ENCODE assay signal across 45 mouse cellular contexts in genomic region chr3:138358856-138359255, GRCm38 (mm10). TPM values are rescaled to one million over a fixed set of nuclear protein-coding genes. Genes with fewer than 3 reads are reported as not detected.
"Had no signal": no experiment of that assay in that cellular context is flagged by ENCODE, and none has a peak within 500 bp of the region (broad histone marks: within the 10 kb centered on the region; RNA-seq: fewer than 3 reads in every experiment).

No protein-coding gene starts in this region.

- H3K4me2 ChIP-seq: limb, embryonic 12.5 days; limb, embryonic 13.5 days; limb, embryonic 15.5 days; liver, embryonic 12.5 days; liver, embryonic 13.5 days; liver, embryonic 15.5 days; lung, embryonic 14.5 days; lung, embryonic 15.5 days; midbrain, embryonic 11.5 days; midbrain, embryonic 12.5 days; midbrain, embryonic 13.5 days; midbrain, embryonic 15.5 days; neural tube, embryonic 12.5 days had no signal

- DNase-seq: layer of hippocampus, postnatal 36 days; left cerebral cortex, postnatal 4 days; liver, embryonic 13.5 days; lung, adult 18-20 months; lung, adult 2 months; lung, embryonic 14.5 days; lung, postnatal 10 days; lung, postnatal 14 days; lung, postnatal 36 days; midbrain, embryonic 14.5 days had no signal

- H3K27me3 ChIP-seq: limb, embryonic 12.5 days; limb, embryonic 13.5 days; limb, embryonic 15.5 days; liver, embryonic 12.5 days; liver, embryonic 13.5 days; liver, embryonic 15.5 days; lung, embryonic 15.5 days; megakaryocyte, embryonic 14.5 days; midbrain, embryonic 12.5 days; midbrain, embryonic 13.5 days; midbrain, embryonic 15.5 days; neural tube, embryonic 12.5 days had no signal

- H3K4me3 ChIP-seq: left cerebral cortex, adult 2 months; limb, embryonic 10.5 days; limb, embryonic 12.5 days; limb, embryonic 13.5 days; limb, embryonic 15.5 days; liver, embryonic 12.5 days; liver, embryonic 13.5 days; liver, embryonic 15.5 days; lung, embryonic 15.5 days; megakaryocyte, embryonic 14.5 days; midbrain, embryonic 10.5 days; midbrain, embryonic 12.5 days; midbrain, embryonic 13.5 days; midbrain, embryonic 15.5 days; myocyte; neural tube, embryonic 12.5 days had no signal

- H3K27ac ChIP-seq: left cerebral cortex, adult 2 months; limb, embryonic 10.5 days; limb, embryonic 12.5 days; limb, embryonic 13.5 days; limb, embryonic 15.5 days; liver, embryonic 12.5 days; liver, embryonic 13.5 days; liver, embryonic 14.5 days; liver, embryonic 15.5 days; lung, embryonic 15.5 days; macrophage; midbrain, embryonic 10.5 days; midbrain, embryonic 12.5 days; midbrain, embryonic 13.5 days; midbrain, embryonic 15.5 days; neural tube, embryonic 12.5 days had no signal

- ATAC-seq: liver, embryonic 12.5 days; midbrain, embryonic 13.5 days; midbrain, embryonic 15.5 days; midbrain, embryonic 16.5 days had no signal

- H3K36me3 ChIP-seq: limb, embryonic 10.5 days; limb, embryonic 12.5 days; limb, embryonic 13.5 days; limb, embryonic 15.5 days; liver, embryonic 12.5 days; liver, embryonic 13.5 days; liver, embryonic 15.5 days; lung, embryonic 15.5 days; midbrain, embryonic 10.5 days; midbrain, embryonic 12.5 days; midbrain, embryonic 13.5 days; midbrain, embryonic 15.5 days; neural tube, embryonic 12.5 days had no signal

- H3K9ac ChIP-seq: limb, embryonic 12.5 days; limb, embryonic 13.5 days; limb, embryonic 15.5 days; liver, embryonic 12.5 days; liver, embryonic 13.5 days; liver, embryonic 14.5 days; liver, embryonic 15.5 days; lung, embryonic 14.5 days; lung, embryonic 15.5 days; midbrain, embryonic 12.5 days; midbrain, embryonic 13.5 days; midbrain, embryonic 15.5 days; neural tube, embryonic 12.5 days had no signal

- H3K9me3 ChIP-seq: limb, embryonic 10.5 days; limb, embryonic 12.5 days; limb, embryonic 13.5 days; limb, embryonic 15.5 days; liver, embryonic 12.5 days; liver, embryonic 13.5 days; liver, embryonic 15.5 days; lung, embryonic 15.5 days; megakaryocyte, embryonic 14.5 days; midbrain, embryonic 10.5 days; midbrain, embryonic 12.5 days; midbrain, embryonic 13.5 days; midbrain, embryonic 15.5 days; neural tube, embryonic 12.5 days had no signal

- H3K4me1 ChIP-seq: limb, embryonic 10.5 days; limb, embryonic 12.5 days; limb, embryonic 13.5 days; limb, embryonic 15.5 days; liver, embryonic 12.5 days; liver, embryonic 13.5 days; liver, embryonic 15.5 days; megakaryocyte, embryonic 14.5 days; midbrain, embryonic 10.5 days; midbrain, embryonic 12.5 days; midbrain, embryonic 13.5 days; midbrain, embryonic 15.5 days; neural tube, embryonic 12.5 days had no signal

RNA-seq across cellular contexts. Expression of gene Adh6b, which starts 17.3 kb away (rescaled TPM):
- total RNA-seq: layer of hippocampus, postnatal 36 days; left cerebral cortex, adult 18-20 months; left cerebral cortex, adult 2 months; left cerebral cortex, adult 8-10 months; left cerebral cortex, postnatal 10 days; left cerebral cortex, postnatal 25 days; left cerebral cortex, postnatal 36 days; megakaryocyte progenitor cell, adult 5-6 weeks; megakaryocyte, adult 5-6 weeks; megakaryocyte-erythroid progenitor cell, adult 5-6 weeks; monocyte, adult 5-6 weeks had no signal
- polyA plus RNA-seq: lung, adult 2 months; macrophage; midbrain, embryonic 14.5 days; midbrain, embryonic 15.5 days; myocyte had no signal

RNA-seq across cellular contexts. Expression of gene Adh6a, which starts 45.8 kb away (rescaled TPM):
- total RNA-seq: layer of hippocampus, postnatal 36 days; left cerebral cortex, adult 18-20 months; left cerebral cortex, adult 2 months; left cerebral cortex, adult 8-10 months; left cerebral cortex, postnatal 10 days; left cerebral cortex, postnatal 14 days; left cerebral cortex, postnatal 25 days; left cerebral cortex, postnatal 36 days; left cerebral cortex, postnatal 4 days; megakaryocyte progenitor cell, adult 5-6 weeks; megakaryocyte, adult 5-6 weeks; megakaryocyte-erythroid progenitor cell, adult 5-6 weeks; midbrain, postnatal 0 days; monocyte, adult 5-6 weeks had no signal
- polyA plus RNA-seq: limb, embryonic 10.5 days; limb, embryonic 11.5 days; limb, embryonic 12.5 days; limb, embryonic 13.5 days; liver, embryonic 12.5 days; liver, embryonic 13.5 days; liver, embryonic 14.5 days; liver, embryonic 15.5 days; liver, embryonic 16.5 days; macrophage; midbrain, embryonic 10.5 days; midbrain, embryonic 11.5 days; midbrain, embryonic 12.5 days; midbrain, embryonic 13.5 days; midbrain, embryonic 14.5 days; midbrain, embryonic 15.5 days; midbrain, embryonic 16.5 days; midbrain, postnatal 0 days; myocyte; neural tube, embryonic 11.5 days; neural tube, embryonic 12.5 days had no signal

RNA-seq across cellular contexts. Expression of gene Adh4, which starts 56.4 kb away (rescaled TPM):
- total RNA-seq: layer of hippocampus, postnatal 36 days; left cerebral cortex, adult 18-20 months; left cerebral cortex, adult 2 months; left cerebral cortex, adult 8-10 months; left cerebral cortex, postnatal 10 days; left cerebral cortex, postnatal 14 days; left cerebral cortex, postnatal 25 days; left cerebral cortex, postnatal 36 days; left cerebral cortex, postnatal 4 days; megakaryocyte progenitor cell, adult 5-6 weeks; megakaryocyte, adult 5-6 weeks; megakaryocyte-erythroid progenitor cell, adult 5-6 weeks; midbrain, postnatal 0 days; monocyte, adult 5-6 weeks had no signal
- polyA plus RNA-seq: limb, embryonic 10.5 days; limb, embryonic 11.5 days; limb, embryonic 12.5 days; limb, embryonic 13.5 days; limb, embryonic 14.5 days; liver, embryonic 12.5 days; liver, embryonic 13.5 days; liver, embryonic 15.5 days; lung, adult 2 months; lung, embryonic 14.5 days; lung, embryonic 15.5 days; lung, embryonic 16.5 days; macrophage; midbrain, embryonic 10.5 days; midbrain, embryonic 11.5 days; midbrain, embryonic 12.5 days; midbrain, embryonic 13.5 days; midbrain, embryonic 14.5 days; midbrain, embryonic 15.5 days; midbrain, embryonic 16.5 days; midbrain, postnatal 0 days; myocyte; neural tube, embryonic 11.5 days; neural tube, embryonic 12.5 days had no signal
